Mouse (Mus musculus) embryonic facial prominence, embryonic 10.5 days (tissue): ENCODE results near the gene BC067074. TPM values are rescaled to one million over a fixed set of nuclear protein-coding genes. Genes with fewer than 3 reads are reported as not detected.
"Not testable (repeated sequence)": the region's sequence is repeated elsewhere in the genome, so short reads cannot be mapped to it uniquely, and the experiment has no call there.

Source experiments
- DNase-seq: peaks from one replicate; pipeline ENCODE4 v3.0.0-alpha.2; 2017; ENCODE audit warnings: low spot score
- H3K27ac ChIP-seq: fragments of 300-500 bp; sonication (generic); replicated peaks from 2 replicates; pipeline ENCODE4 v1.5.1; 2016; ENCODE audit warnings: mild to moderate bottlenecking
- H3K27me3 ChIP-seq: fragments of 300-500 bp; sonication (generic); replicated peaks from 2 replicates; pipeline ENCODE4 v1.6.1; 2016; ENCODE audit warnings: low read depth, mild to moderate bottlenecking; ENCODE audit not compliant: poor library complexity, severe bottlenecking
- H3K36me3 ChIP-seq: fragments of 300-500 bp; sonication (generic); replicated peaks from 2 replicates; pipeline ENCODE4 v1.6.1; 2016; ENCODE audit warnings: mild to moderate bottlenecking, moderate library complexity
- H3K4me1 ChIP-seq: fragments of 300-500 bp; sonication (generic); 2 replicates; pipeline ENCODE4 v1.6.1; 2016
- H3K4me3 ChIP-seq: fragments of 300-500 bp; sonication (generic); 2 replicates; pipeline ENCODE4 v1.5.1; 2016; ENCODE audit warnings: mild to moderate bottlenecking, moderate library complexity
- H3K9me3 ChIP-seq: fragments of 300-500 bp; sonication (generic); 2 replicates; pipeline ENCODE4 v1.6.1; 2016; ENCODE audit warnings: mild to moderate bottlenecking
- WGBS: fragments of 180-500 bp; shearing (Covaris S2); methylation state at CpG from one replicate; pipeline ENCODE4 v1.1.7; 2016; 5-methylcytosine and 5-hydroxymethylcytosine counted together
- polyA plus RNA-seq: library from polyadenylated mRNA; unstranded; fragments of >200 nt; fragmentation: Nextera tagmentation; extraction: Ambion mirVana; gene quantifications from 2 replicates; pipeline ENCODE4 v1.2.1, GENCODE M21; 2016

Gene BC067074
- 3.0 and 3.3 TPM in 2 replicates for polyA plus RNA-seq

DNA sequence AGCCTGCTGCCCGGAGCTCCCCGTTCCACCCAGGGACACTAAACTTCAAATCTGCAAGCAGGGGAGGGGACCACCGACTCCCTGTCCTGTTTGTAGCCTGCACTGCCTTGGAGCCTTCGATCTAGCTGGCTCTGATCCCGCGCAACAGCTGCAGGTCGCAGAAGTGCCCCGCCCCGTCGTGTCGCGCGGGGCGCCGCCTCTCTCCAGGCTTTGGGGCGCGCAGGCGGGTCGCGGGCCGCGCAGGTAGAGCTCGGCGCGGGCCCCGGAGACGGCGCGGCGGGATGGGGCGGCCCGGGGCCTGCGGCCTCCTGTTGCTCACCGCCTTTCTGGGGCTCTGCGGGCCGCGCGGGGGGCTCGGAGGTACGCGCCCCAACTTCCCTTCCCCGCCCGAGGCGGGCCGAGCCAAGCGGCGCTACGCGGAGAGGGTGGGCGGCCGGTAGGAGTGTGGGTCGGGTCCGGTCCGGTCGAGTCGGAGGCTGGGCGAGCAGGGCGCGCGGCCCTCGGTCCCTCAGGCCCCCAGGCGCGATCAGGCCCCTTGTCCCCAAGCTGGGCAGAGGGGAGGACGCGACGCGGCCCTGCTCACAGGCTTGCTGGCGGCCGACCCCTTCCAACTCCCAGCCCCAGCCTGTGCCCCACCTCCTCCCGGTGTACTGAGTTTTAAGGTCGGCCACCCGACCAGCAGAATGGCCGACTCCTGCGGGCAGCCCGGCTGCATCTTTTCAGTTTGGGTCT, at the start of gene BC067074:
Gene BC067074 (plus strand): TSS at position 185 of the 732 bp plus-strand sequence.
- DNase-seq, result peak; percentile 79
- peaks cover 11% of the 10 kb centered on the region for H3K4me1 ChIP-seq
- no peaks in the 10 kb centered on the region for H3K36me3 ChIP-seq
- WGBS, result under 1% methylated on average over 75 of the region's 75 CpGs
- H3K27ac ChIP-seq, result peak within 1 kb of the TSS; percentile 91
- peaks cover 28% of the 10 kb centered on the region for H3K27me3 ChIP-seq
- peak within 1 kb of the TSS; percentile 82 for H3K4me3 ChIP-seq
- H3K9me3 ChIP-seq, result no peaks in the 10 kb centered on the region

DNA sequence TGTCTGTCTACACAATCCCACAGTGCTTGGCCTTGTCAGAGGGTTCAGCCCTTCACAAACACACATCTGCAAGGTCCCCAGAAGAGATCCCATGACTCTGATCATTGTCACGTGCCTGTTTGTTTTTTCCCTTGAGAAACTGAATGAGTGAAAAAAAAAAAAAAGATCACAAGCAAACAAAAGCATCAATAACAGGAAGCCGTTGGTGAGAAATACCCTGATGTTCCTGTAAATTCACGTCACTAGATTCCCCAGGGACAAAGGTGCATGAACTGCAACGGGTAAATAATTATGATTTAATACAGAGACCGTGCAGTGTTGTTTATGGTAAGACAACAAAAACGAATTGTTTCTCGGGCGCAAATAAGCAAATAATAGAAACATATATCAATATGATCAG, 47.9 kb upstream of the BC067074 start:
- 86% methylated on average over 8 of the region's 8 CpGs for WGBS
- Histone ChIP-seq H3K27ac (no peak overlapping the region), H3K9me3 (no peaks in the 10 kb centered on the region), H3K4me3 (no peak overlapping the region), H3K27me3 (no peaks in the 10 kb centered on the region), H3K36me3 (no peaks in the 10 kb centered on the region), H3K4me1 (no peaks in the 10 kb centered on the region)
- DNase-seq, result no peak

DNA sequence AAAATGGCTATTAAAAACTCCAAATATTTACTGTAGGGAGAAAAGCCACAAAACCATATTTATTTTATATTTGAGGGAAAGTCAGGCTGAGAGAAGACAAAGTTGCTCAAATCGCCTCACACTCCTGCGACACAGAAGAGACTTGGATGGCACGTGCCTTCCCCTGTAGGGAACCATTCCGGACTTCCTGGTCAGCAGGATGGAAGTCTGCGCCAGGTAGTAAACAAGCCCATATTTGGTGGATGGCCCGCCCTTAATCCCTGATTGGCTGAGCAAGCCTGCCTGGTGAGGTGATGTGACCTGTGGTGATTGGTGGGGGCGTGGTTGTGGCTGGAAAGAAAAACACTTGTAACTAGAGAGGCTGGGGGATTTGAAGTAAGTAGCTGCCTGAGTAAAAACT, 40.4 kb upstream of the BC067074 start:
- H3K9me3 ChIP-seq, DNase-seq, H3K4me3 ChIP-seq, H3K27ac ChIP-seq, H3K27me3 ChIP-seq, H3K36me3 ChIP-seq, H3K4me1 ChIP-seq: not testable (repeated sequence)
- 86% methylated on average over 7 of the region's 7 CpGs for WGBS

DNA sequence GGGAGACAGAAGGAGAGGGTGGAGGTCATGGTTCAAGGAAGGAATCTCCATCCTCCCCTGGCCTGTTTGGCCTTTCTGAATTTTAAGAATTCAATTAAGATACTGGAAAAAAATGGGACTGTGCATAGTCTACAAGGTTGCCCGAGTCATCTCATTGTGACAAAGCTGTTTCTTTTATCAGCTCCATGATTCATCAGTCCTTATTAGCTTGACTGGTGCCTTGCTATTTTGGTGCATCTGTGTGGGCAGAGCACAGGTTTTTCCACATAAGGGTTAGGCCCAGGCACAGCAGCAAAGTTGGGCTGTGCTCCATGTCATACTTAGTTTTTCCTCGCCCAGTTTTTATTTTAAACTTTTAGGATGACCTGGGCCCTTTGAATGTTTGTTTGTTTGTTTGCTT, 36.2 kb upstream of the BC067074 start:
- Histone ChIP-seq H3K27ac (no peak overlapping the region), H3K4me1 (no peaks in the 10 kb centered on the region), H3K36me3 (no peaks in the 10 kb centered on the region), H3K9me3 (no peaks in the 10 kb centered on the region), H3K4me3 (no peak overlapping the region), H3K27me3 (no peaks in the 10 kb centered on the region)
- WGBS, result 87% methylated on average over 2 of the region's 2 CpGs
- no peak for DNase-seq

DNA sequence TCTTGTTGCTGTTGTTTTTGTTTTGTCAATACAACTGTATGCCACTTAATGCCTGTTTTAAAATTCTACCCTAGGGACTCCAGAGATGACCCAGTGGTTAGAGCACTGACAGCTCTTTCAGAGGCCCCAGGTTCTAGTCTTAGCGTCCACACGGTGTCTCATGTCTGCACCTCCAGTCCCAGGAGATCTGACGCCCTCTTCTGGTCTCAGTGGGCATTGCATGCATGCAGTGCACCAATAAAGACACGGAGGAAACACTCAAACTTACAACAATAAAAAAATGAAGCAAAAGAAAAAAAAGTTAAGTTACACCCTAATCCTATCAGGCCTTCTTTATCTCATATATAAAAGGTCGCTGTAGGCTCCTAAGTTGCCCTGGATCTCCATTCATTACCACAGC, 35.8 kb upstream of the BC067074 start:
- Histone ChIP-seq H3K4me3 (no peak overlapping the region), H3K36me3 (no peaks in the 10 kb centered on the region), H3K9me3 (no peaks in the 10 kb centered on the region), H3K27me3 (no peaks in the 10 kb centered on the region), H3K27ac (no peak overlapping the region), H3K4me1 (no peaks in the 10 kb centered on the region)
- DNase-seq, result no peak
- WGBS, result 46% methylated on average over 5 of the region's 5 CpGs

DNA sequence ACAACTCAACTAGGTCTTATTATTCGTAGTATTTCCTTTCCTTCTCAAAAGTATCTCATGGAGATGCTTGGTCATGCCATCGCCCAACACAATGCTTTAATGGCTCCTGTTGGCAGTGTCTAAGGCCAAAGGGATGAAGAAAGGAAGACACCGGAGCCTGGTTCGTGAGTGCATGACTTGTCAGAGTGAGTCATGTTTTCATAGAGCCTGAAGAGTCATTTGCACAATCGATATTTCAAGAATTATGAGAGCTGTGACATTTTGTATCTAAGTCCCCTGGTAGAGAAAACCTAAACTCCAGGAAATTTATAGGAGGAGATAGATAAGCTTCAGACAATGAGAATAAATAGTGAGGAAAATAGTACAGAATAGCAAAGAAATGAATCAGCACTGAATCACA, 33.7 kb upstream of the BC067074 start:
- 91% methylated on average over 5 of the region's 5 CpGs for WGBS

DNA sequence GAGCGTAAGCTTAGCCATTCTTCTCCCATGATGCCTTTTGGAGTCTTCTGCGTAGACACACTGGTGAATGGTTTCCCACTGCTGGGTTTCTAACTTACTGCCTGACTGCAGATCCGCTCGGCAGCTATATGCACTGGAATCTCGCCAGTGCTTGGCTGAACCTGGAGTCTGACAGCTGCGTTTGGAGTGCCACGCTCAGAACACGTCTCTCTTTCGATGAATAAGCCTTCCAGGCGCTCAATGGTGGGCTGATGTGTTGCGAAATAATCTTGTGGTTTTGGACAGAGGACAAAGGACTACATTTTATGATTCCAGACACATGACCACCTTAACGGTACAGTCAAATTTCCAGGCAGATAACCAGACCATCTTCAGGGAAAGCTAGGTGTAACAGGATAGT, 30.1 kb upstream of the BC067074 start:
- Histone ChIP-seq H3K4me3 (no peak overlapping the region), H3K36me3 (no peaks in the 10 kb centered on the region), H3K27me3 (no peaks in the 10 kb centered on the region), H3K4me1 (no peaks in the 10 kb centered on the region), H3K9me3 (no peaks in the 10 kb centered on the region), H3K27ac (no peak overlapping the region)
- 89% methylated on average over 12 of the region's 12 CpGs for WGBS
- no peak for DNase-seq

More for the DNA sequence above, 33.7 kb upstream of the BC067074 start:
- Histone ChIP-seq H3K9me3 (no peaks in the 10 kb centered on the region), H3K27ac (no peak overlapping the region), H3K4me3 (no peak overlapping the region), H3K36me3 (no peaks in the 10 kb centered on the region), H3K4me1 (no peaks in the 10 kb centered on the region), H3K27me3 (no peaks in the 10 kb centered on the region)
- DNase-seq, result no peak

DNA sequence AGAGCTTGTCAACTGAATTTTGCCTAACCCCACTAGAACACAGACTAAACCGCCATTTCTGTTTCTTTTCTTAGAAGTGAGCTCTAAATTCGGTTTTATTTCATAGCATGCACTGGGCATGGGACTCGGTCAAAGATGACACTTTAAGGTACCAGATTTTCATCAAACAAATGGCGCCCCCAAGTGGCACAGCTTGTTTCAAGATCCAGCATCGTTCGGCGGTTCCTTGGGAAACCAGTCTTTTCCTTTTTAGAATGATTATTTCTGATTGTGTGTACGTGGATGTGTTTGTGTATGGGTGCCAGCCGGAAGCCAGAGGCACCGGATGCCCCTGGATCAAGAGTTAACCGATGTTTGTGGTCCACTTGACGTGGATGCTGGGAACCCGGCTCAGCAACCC, 27.7 kb upstream of the BC067074 start:
- Histone ChIP-seq H3K4me3 (no peak overlapping the region), H3K9me3 (no peaks in the 10 kb centered on the region), H3K4me1 (0 out of 2 replicates have a peak, but pooled peaks cover 1% of the 10 kb centered on the region), H3K36me3 (no peaks in the 10 kb centered on the region), H3K27me3 (no peaks in the 10 kb centered on the region), H3K27ac (no peak overlapping the region)
- WGBS, result 30% methylated on average over 13 of the region's 13 CpGs
- peak; percentile 68 for DNase-seq

DNA sequence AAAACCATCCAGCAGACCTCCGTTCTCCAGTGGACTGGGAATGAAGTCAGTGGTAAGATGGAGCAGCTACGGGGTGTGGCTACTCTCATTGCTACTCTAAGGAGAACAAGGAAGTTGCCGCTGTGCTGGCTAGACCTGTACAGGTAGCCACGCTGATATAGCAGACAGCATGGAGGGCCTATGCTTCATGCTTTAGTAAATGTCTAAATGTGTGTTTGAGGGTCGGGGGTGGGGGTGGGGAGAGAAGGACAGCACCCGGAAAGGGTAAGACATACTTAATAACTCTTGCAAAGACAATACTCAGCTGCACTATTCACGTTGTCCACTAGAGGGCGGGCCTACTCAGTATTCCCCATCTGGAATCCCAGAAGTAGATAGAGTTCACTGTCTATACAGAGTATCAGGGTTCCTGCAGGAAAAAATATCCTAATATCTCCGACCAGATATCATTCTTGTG, 26.4 kb upstream of the BC067074 start:
- WGBS, result 34% methylated on average over 9 of the region's 9 CpGs
- Histone ChIP-seq H3K9me3 (no peaks in the 10 kb centered on the region), H3K27ac (no peak overlapping the region), H3K4me1 (0 out of 2 replicates have a peak, but pooled peaks cover 3% of the 10 kb centered on the region), H3K36me3 (no peaks in the 10 kb centered on the region), H3K27me3 (no peaks in the 10 kb centered on the region), H3K4me3 (no peak overlapping the region)
- peak; percentile 80 for DNase-seq

DNA sequence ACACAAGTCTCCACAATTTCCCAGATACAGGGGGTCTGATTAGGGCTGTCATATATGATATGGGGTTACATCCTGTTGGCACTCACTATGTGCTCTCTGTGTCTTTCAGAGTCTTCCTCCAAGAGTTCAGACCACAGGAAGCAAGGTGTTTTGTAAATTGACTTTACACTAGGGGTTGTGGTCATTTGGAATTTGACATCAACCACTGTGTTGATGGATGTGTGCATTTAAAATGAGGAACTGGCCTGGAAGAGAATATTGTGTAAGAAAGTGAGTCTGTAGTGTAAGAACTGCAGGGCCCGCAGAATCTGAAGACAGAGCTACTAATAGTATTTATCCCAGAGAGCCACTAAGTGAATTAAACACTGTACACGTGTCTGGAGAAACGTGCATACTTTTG, 25.8 kb upstream of the BC067074 start:
- Histone ChIP-seq H3K27ac (no peak overlapping the region), H3K4me1 (0 out of 2 replicates have a peak, but pooled peaks cover 3% of the 10 kb centered on the region), H3K27me3 (no peaks in the 10 kb centered on the region), H3K36me3 (no peaks in the 10 kb centered on the region), H3K4me3 (no peak overlapping the region), H3K9me3 (no peaks in the 10 kb centered on the region)
- 98% methylated on average over 3 of the region's 3 CpGs for WGBS
- no peak for DNase-seq

DNA sequence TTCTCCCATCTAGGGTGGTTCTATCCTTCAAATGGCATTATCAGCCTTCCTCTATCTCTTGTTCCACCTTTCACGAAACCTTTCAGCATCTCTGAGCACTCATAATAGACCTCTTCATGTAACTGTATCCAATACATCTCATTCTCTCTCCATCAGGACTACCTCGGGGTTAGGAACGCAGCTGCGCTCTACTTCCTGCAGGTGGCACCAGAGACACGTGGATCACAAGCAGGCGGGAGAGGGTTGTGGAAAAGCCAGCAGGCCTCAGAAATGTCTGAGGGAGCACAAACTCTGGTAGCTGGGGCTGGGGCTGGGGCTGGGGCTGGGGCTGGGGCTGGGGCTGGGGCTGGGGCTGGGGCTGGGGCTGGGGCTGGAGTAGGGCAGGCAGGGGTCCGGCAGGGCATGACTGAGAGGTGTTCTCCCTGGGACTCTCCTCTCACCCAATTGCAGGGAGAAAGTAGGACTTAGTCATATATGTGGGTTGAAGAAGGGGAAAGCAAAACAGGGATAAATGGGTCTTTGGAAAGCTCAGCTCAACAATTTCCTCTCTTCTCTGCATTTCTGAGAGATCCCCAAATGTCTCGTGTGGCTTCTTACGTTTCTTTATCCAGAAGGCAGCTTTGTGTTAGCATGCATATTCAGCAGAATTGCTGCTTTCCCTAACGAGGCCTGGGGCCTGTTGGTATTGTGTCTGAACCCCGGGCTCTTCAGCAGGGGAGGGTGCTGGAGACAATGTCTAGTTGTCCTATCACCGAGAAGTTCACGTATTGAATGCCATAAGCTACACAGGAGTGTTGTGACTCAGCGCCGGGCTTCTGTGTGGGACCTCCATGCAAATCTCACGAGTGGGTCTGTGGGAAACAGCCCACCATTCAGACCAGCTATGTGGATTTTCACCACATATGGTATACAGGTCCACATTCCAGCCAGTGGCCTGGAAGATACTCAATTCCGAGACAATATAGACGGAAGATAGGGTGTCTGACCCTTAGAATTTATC, 22.9 kb upstream of the BC067074 start:
- H3K27ac ChIP-seq, result peak overlapping the region; percentile 75
- no peaks in the 10 kb centered on the region for H3K9me3 ChIP-seq
- H3K4me1 ChIP-seq, result 0 out of 2 replicates have a peak, but pooled peaks cover 3% of the 10 kb centered on the region
- no peaks in the 10 kb centered on the region for H3K27me3 ChIP-seq
- H3K4me3 ChIP-seq, result no peak overlapping the region
- 49% methylated on average over 18 of the region's 18 CpGs for WGBS
- no peaks in the 10 kb centered on the region for H3K36me3 ChIP-seq
- DNase-seq, result peak; percentile 85

DNA sequence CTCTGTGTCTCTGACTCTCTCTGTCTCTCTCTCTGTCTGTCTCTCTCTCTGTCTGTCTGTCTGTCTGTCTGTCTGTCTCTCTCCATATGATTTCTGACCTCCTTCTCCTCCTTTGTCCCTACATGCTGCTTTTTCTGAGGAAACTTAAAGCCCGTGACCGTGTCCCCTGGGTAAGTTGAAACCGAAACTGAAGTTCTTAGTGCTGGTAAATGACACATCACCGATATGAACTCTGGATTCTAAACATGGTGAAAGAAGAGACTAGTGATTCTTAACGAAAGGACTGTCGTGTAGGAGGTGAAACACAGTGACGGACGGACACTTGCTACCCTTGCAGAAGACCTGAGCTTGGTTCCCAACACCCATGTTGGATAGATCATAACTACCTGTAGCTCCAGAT, 21.8 kb upstream of the BC067074 start:
- Histone ChIP-seq H3K27me3 (no peaks in the 10 kb centered on the region), H3K4me1 (0 out of 2 replicates have a peak, but pooled peaks cover 3% of the 10 kb centered on the region), H3K27ac (no peak overlapping the region), H3K36me3 (no peaks in the 10 kb centered on the region), H3K4me3 (no peak overlapping the region), H3K9me3 (no peaks in the 10 kb centered on the region)
- DNase-seq, result no peak
- WGBS, result 92% methylated on average over 8 of the region's 8 CpGs
